Mouse (Mus musculus): ENCODE results near the gene Xxylt1.

DNA sequence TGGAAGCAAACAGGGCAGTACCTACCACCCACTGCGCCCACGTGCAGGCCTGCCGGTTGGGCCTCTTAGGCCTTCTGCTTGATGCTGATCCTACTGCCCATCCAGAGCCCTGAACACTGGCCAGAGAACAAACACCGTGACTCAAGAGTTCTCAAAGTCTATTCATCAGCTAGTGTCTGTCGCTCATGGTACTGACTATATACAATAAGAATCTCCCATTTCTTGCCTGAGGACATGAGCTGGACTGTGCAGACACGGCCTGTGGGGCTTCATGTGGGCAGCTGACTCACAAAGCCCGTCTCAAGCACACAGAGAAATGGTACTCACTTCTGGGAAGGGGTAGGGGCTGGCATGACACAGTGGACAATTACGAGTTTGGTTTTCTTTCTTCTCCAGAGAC lies 125.1 kb downstream of the Xxylt1 start:
- TF ChIP-seq POLR2A (IDR thresholded peaks at IDR 0.05; ENCODE audit: insufficient read depth, low read depth, low read length) (no peak), EP300 (IDR thresholded peaks at IDR 0.05; ENCODE audit: insufficient read depth, low read depth, low read length) (no peak), CTCF (IDR thresholded peaks at IDR 0.05) (no peak)

Data from heart, adult 2 months (tissue).